Mouse (Mus musculus) neural tube, embryonic 13.5 days (tissue): Measurements from ENCODE around the gene Fn1. TPM values are rescaled to one million over a fixed set of nuclear protein-coding genes. Genes with fewer than 3 reads are reported as not detected.
A peak's percentile ranks its signal among the peaks of the same experiment; 100 is the strongest.

Experiments used
- ATAC-seq: fragments of 200-750 bp; cut with Nextera tagmentation; 2 replicates; pipeline ENCODE4 v1.8.0; 2017; ENCODE audit warnings: low read depth, mild to moderate bottlenecking, moderate TSS enrichment, moderate library complexity
- H3K27ac ChIP-seq: fragments of 300-500 bp; sonication (generic); replicated peaks from 2 replicates; pipeline ENCODE4 v1.5.1; 2015; ENCODE audit warnings: moderate library complexity, mild to moderate bottlenecking, inconsistent platforms
- H3K27me3 ChIP-seq: fragments of 300-500 bp; sonication (generic); 2 replicates; pipeline ENCODE4 v1.6.1; 2015; ENCODE audit warnings: mild to moderate bottlenecking, inconsistent platforms
- H3K36me3 ChIP-seq: fragments of 300-500 bp; sonication (generic); 2 replicates; pipeline ENCODE4 v1.6.1; 2015; ENCODE audit warnings: mild to moderate bottlenecking, inconsistent platforms
- H3K4me1 ChIP-seq: fragments of 300-500 bp; sonication (generic); replicated peaks from 2 replicates; pipeline ENCODE4 v1.6.1; 2015; ENCODE audit warnings: inconsistent platforms
- H3K4me2 ChIP-seq: fragments of 300-500 bp; sonication (generic); 2 replicates; pipeline ENCODE4 v1.6.1; 2015; ENCODE audit warnings: inconsistent platforms, mild to moderate bottlenecking, moderate library complexity
- H3K4me3 ChIP-seq: fragments of 300-500 bp; sonication (generic); 2 replicates; pipeline ENCODE4 v1.5.1; 2015; ENCODE audit warnings: mild to moderate bottlenecking, inconsistent platforms
- H3K9ac ChIP-seq: fragments of 300-500 bp; sonication (generic); 2 replicates; pipeline ENCODE4 v1.6.1; 2015; ENCODE audit warnings: moderate library complexity, mild to moderate bottlenecking, inconsistent platforms
- H3K9me3 ChIP-seq: fragments of 300-500 bp; sonication (generic); 2 replicates; pipeline ENCODE4 v1.6.1; 2016; ENCODE audit warnings: inconsistent platforms
- WGBS: fragments of 180-500 bp; shearing (Covaris S2); methylation state at CpG from one replicate; pipeline ENCODE4 v1.1.7; 2015; 5-methylcytosine and 5-hydroxymethylcytosine counted together
- polyA plus RNA-seq: library from polyadenylated mRNA; unstranded; fragments of >200 nt; fragmentation: Nextera tagmentation; extraction: Ambion mirVana; gene quantifications from 2 replicates; pipeline ENCODE4 v1.2.1, GENCODE M21; 2015

Fn1 gene
- polyA plus RNA-seq, 1 experiment from 2014 or later = 38.7 TPM

GRCm38 (mm10) chr1:71556688-71557612 is 96.0 kb downstream of the Fn1 start, which contains the start of gene Atic:
Gene Atic (plus strand): TSS chr1:71557150.
- Histone ChIP-seq H3K4me1 (peaks cover 19% of the 10 kb centered on the region), H3K4me3 (peak within 1 kb of the TSS; percentile 65), H3K27me3 (no peaks in the 10 kb centered on the region), H3K9me3 (no peaks in the 10 kb centered on the region), H3K4me2 (peak within 1 kb of the TSS; percentile 93), H3K36me3 (peaks cover 25% of the 10 kb centered on the region), H3K9ac (peak within 1 kb of the TSS; percentile 85), H3K27ac (peak within 1 kb of the TSS; percentile 65)
- 2% methylated on average over 55 of the region's 55 CpGs for WGBS
- ATAC-seq = peak; percentile 99

- no peak overlapping the region for H3K4me2 ChIP-seq
- no peak overlapping the region for H3K27ac ChIP-seq
- H3K27me3 ChIP-seq = no peaks in the 10 kb centered on the region
- H3K4me3 ChIP-seq = no peak overlapping the region
- no peak overlapping the region for H3K9ac ChIP-seq
- H3K36me3 ChIP-seq = no peaks in the 10 kb centered on the region
- H3K4me1 ChIP-seq = no peaks in the 10 kb centered on the region
- no peaks in the 10 kb centered on the region for H3K9me3 ChIP-seq
- ATAC-seq = no peak
- WGBS = 80% methylated on average over 10 of the region's 10 CpGs
These were observed 102.3 kb downstream of the Fn1 start for GRCm38 (mm10) chr1:71550626-71551195.

DNA sequence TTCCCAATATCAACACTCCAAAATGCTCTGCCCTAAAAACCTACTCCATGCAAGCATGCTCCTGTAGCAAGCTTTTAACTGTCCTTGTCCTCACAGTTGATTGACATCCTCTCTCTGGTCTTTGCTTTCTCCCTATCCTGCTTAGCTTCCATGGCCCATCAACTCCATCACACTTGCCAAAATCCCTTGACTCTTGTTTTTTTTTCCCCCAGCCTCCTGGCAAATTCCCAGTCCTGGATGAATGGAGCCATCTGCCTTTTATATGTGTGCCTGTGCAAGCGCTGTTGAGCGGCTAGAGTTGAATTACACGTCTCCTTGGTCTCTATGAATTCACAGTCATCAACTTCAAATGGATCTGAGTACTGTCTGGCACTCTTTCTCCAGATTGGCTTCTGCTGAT is 112.6 kb downstream of the Fn1 start:
- 76% methylated on average over 3 of the region's 3 CpGs for WGBS
- ATAC-seq = no peak
- H3K36me3 ChIP-seq = no peaks in the 10 kb centered on the region
- no peak overlapping the region for H3K27ac ChIP-seq
- no peak overlapping the region for H3K4me3 ChIP-seq
- H3K9ac ChIP-seq = no peak overlapping the region
- no peak overlapping the region for H3K4me2 ChIP-seq
- no peaks in the 10 kb centered on the region for H3K9me3 ChIP-seq
- H3K27me3 ChIP-seq = no peaks in the 10 kb centered on the region
- H3K4me1 ChIP-seq = no peaks in the 10 kb centered on the region

GRCm38 (mm10) chr1:71539641-71540040 is 113.4 kb downstream of the Fn1 start:
- no peak overlapping the region for H3K27ac ChIP-seq
- H3K9ac ChIP-seq = no peak overlapping the region
- no peaks in the 10 kb centered on the region for H3K36me3 ChIP-seq
- H3K9me3 ChIP-seq = no peaks in the 10 kb centered on the region
- no peaks in the 10 kb centered on the region for H3K4me1 ChIP-seq
- no peak overlapping the region for H3K4me3 ChIP-seq
- ATAC-seq = no peak
- H3K27me3 ChIP-seq = no peaks in the 10 kb centered on the region
- 91% methylated on average over 4 of the region's 4 CpGs for WGBS
- no peak overlapping the region for H3K4me2 ChIP-seq

Other genes starting within 250 kb of the Fn1 start
- gene Abca12, start 238.3 kb downstream of the Fn1 start, polyA plus RNA-seq = 0.06 and 0.07 TPM in 2 replicates
- 30.2 and 40.1 TPM in 2 replicates for gene Atic, start 96.0 kb downstream of the Fn1 start, polyA plus RNA-seq